Mouse (Mus musculus) olfactory bulb, adult 2 months (tissue): ENCODE measurements around the gene Gid4.

Source experiments
- CTCF ChIP-seq: fragments of 200-500 bp; IDR thresholded peaks from 2 replicates; pipeline ENCODE4 v1.5.1; 2012; ENCODE audit warnings: low read depth, mild to moderate bottlenecking, low read length, moderate library complexity; ENCODE audit not compliant: insufficient read depth
- POLR2A ChIP-seq: fragments of 200-500 bp; IDR thresholded peaks from 2 replicates; pipeline ENCODE4 v1.6.1; 2012; ENCODE audit warnings: mild to moderate bottlenecking, low read depth, low read length, moderate library complexity; ENCODE audit not compliant: insufficient read depth

- TF ChIP-seq CTCF (no peak), POLR2A (no peak)
These were observed 9.5 kb downstream of the Gid4 start for GRCm38 (mm10) chr11:60426417-60426816.
